Mouse (Mus musculus) frontal cortex, postnatal 36 days (tissue): ENCODE measurements around the gene Spata31d1d.
A peak's percentile ranks its signal among the peaks of the same experiment; 100 is the strongest.
"Not testable (repeated sequence)": the region's sequence is repeated elsewhere in the genome, so short reads cannot be mapped to it uniquely, and the experiment has no call there.

Experiments
- DNase-seq, 2 experiments: peaks; one replicate each; pipeline ENCODE4 v3.0.0; 2022; ENCODE audit warnings: low spot score in 2 of 2

Spata31d1d gene

GRCm38 (mm10) chr13:59731652-59732051 lies at the start of gene Spata31d1d:
Gene Spata31d1d (minus strand): TSS chr13:59731752.
- DNase-seq = no peak

DNA sequence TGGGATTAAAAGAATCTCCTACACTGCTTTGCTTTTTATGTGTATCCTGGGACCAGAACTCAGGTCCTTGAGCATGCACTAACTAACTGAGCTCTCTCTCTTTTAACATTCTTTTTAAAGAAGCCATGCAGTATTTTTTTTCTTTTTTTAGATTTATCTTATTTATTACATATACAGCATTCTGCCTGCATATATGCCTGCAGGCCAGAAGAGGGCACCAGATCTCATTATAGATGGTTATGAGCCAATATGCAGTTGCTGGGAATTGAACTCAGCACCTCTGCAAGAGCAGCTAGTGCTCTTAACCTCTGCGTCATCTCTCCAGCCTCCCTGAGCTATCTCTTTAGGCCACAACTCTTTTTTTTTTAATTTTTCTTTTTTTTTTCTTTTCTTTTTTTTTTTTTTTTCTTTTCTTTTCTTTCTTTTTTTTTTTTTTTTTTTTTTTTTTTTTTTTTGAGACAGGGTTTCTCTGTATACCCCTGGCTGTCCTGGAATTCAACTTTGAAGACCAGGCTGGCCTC lies 48.3 kb upstream of the Spata31d1d start:
- DNase-seq = not testable (repeated sequence)

DNA sequence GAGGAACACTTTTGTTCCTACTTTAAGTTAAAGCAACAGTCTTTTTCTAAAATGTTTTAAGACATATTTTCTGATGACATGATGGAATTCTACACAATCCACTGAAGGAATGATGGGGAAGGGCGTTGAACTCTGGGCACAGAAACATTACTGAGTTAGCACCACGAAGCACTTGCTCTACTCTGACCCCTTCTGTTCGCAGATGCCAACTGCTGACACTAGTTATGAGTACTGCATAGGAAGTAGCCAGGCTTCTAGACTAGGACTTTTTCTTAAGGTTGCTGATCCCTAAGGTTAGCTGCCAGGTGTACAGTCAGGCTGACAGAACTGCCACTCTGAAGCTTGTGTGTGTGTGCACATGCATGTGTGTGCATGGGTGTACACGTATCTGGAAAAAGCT lies 47.7 kb upstream of the Spata31d1d start:
- no peak for DNase-seq

DNA sequence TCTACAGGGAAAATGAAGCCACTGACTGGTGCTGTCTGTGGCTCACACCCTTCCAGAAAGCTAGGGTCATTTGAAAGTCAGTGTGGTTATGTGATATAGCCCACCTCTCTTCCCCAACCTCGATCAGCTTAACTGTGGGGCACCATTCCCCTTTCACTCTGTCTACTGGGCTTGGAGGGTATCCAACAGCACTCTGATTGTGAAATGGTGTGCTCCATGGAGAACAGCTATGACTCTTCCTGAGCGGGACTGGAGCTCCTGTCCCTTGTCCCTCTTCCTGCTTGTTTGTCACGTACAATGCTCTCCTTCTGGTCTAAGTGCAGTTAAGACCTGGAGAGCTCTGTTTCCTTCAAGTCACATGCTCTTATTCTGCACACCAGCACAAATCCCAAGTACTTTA lies 43.6 kb upstream of the Spata31d1d start:
- DNase-seq = no peak

- peak; percentile 47 to 58 for DNase-seq
Observed at GRCm38 (mm10) chr13:59771257-59771656, 39.7 kb upstream of the Spata31d1d start.

DNA sequence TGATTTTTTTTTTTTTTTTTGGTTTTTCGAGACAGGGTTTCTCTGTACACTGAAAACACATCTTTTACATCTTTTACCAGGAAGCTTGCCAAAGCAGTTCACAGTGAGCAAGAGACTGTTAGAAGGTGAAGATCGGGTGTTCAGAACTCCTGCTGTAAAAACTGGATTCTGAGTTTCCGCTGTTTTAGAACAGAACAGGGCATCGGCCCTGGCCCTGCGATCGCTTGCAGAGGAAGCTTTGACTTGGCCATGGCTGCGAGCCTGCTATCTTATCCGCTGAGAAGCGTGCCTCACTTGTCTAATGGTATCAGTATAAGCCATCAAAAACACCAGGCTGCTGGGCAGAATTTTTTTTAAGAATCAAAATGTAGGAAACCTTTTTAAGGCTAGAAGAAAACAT lies 39.3 kb upstream of the Spata31d1d start:
- peak; percentile 13 to 30 for DNase-seq

GRCm38 (mm10) chr13:59770164-59770562 lies 38.6 kb upstream of the Spata31d1d start:
- DNase-seq = peak; percentile 87 to 88

DNA sequence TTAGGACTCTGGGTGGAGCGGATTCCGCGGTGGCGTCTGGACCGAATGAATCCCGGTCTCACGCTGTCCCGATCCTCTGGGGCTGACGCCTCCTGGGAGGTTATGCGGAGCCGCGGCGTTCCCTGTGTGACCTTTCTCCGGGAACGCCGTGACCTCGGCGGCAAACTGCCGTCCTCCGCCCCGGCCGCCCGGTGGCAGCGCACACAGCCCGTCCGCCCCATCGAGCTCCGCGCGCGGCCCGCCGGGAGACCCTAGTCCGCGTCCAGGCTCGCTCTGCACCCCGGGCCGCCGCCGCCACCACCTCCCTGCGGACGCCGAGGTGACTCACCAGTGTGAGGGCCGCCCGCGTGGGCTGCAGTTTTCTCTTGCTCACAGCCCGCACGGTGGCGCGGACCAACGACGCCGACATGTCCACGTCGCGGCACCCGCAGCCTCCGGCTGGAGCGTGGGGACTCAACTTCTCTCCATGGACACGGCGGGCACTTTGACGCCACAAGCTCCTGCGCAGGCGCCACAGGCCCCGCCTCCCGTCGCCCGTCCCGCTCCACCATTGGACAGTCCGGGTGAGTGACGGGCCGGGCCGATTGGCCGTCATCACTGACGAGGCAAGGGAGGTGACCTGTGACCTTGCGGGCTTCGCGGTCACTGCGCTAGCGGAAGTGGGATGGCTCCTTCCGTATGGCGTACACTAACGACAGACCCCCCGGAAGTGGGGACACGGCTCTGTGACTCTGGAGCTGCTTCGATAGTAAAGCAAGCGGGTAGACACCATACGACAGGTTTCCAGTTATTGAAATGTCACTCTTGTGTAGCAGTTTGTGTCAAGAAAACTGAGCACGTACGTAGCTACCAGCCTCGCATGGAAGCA lies 38.0 kb upstream of the Spata31d1d start, which contains the start of gene Isca1:
Gene Isca1, minus strand, starts transcription at position 515 of the 868 bp plus-strand sequence.
- DNase-seq = peak; percentile 99 to 100

- DNase-seq = no peak
Observed at GRCm38 (mm10) chr13:59768531-59768930, 37.0 kb upstream of the Spata31d1d start.

- no peak for DNase-seq
Observed at GRCm38 (mm10) chr13:59766786-59767515, 35.4 kb upstream of the Spata31d1d start.

DNA sequence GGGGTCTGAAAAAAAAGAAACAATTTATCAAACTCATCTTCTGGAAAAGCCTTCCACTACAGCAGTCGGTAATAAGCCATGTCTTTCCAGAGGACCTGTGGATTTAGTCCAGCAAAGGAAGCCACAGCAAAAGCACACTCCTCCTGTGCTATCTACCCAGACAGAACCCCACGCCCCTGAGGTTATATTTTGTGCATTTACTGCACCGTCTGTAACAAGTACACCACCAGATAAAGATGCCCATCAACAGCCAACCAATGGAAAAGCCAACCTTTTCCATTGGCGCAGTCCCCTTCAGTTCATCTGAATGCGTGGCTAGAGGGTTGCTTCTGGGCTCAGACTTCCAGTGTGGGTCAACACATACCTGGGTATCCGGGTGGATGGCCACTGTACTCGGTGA lies 31.2 kb upstream of the Spata31d1d start:
- DNase-seq = no peak

DNA sequence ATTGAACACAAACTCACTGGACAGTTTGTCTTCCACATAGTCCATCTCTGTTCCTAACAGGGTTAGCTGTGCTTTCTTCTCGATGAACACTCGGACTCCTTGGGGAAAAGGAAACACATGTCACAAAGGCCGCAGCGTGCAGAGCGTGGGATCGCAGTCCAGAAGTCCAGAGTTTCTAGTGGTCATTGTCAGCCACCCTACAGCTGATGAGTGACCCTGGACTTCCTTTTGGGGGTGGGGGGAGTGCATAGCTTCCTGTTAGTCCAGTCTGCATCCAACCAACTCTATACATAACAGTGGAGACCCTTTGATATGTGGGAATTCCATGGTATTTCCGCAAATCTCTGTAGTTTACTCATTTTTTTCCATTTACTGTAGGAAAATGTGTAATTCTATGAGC lies 25.4 kb upstream of the Spata31d1d start:
- no peak for DNase-seq

- no peak for DNase-seq
Observed at GRCm38 (mm10) chr13:59750310-59750709, 18.8 kb upstream of the Spata31d1d start.

GRCm38 (mm10) chr13:59746711-59747110 lies 15.2 kb upstream of the Spata31d1d start, which contains the start of gene 1700014D04Rik:
Gene 1700014D04Rik (minus strand): TSS chr13:59746752.
- peak; percentile 67 for DNase-seq

- no peak for DNase-seq
Observed at GRCm38 (mm10) chr13:59746164-59746563, 14.6 kb upstream of the Spata31d1d start.

DNA sequence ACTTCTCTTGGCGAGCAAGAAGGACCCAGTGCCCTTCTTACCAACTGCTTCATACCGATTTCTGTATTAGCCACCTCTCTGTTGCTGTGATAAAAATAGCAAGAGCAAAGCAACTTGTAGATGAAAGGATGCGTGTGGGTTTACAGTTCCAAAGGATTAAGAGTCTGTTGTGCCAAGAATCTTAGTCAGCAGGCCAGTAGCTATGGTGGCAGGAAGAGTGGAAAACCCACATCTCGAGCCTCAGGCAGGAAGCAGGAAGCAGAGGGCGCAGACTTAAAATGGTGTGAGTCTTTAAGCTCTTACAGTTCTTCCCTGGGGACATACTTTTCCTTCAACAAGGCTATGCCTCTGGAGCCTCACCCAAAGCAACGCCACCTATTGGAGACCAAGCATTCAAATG lies 13.9 kb upstream of the Spata31d1d start:
- no peak for DNase-seq

GRCm38 (mm10) chr13:59741697-59742096 lies 10.1 kb upstream of the Spata31d1d start:
- DNase-seq = no peak

DNA sequence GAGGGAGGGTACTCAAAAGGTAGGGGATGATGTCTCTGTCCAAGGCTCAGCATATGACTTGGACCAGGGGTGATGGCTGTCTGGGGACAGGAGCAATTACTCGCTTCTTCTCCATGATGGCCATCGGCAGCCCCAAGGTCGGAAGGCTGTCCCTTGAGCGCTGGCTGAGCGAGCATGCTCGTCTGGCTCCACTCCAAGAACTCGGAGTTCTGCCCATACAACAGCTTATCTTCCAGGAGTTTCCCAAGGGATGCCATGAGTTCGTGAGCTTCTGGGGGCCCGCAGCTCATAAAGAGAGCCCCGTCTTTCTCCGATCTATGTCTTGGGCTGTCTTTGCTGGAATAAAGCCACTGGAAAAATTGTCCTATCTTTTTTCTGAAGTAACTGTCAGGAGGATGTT lies 9.5 kb upstream of the Spata31d1d start:
- DNase-seq = no peak

DNA sequence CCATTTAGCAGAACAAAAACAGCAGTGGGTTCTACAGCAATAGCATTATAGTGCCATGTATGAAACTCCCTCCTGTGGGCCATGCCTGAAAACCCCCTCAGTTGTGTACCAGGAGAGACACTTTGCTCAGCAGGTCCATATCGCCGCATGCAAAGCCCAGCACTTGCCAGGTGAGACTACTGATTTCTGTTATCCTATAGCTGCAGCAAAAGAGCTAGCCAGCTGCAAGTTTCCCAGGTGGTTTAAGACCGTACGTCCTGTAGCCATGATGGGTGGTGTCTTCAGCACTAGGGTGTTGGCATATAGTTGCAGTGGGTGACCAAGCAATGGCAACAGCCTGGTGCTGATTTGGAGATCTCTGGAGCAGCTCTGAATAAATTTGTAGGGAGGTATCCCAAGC lies 7.8 kb upstream of the Spata31d1d start:
- DNase-seq = no peak

DNA sequence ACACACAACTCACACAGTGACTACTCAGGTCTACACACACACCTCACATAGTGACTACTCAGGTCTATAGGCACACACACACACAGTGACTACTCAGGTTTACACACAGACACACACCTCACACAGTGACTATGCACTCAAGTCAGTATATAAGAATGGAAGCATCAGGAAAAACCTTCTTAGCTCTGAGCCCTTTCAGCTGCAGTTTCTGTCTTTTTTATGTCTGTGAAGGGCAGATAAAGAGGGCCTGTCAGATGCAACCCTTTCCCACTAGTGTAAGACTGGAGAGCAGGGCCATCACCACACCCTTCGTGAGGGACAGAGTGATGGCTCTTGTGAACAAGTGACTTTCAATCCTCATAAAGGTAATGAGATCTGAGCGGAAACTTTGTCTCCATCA lies 6.9 kb upstream of the Spata31d1d start:
- DNase-seq = no peak

GRCm38 (mm10) chr13:59735190-59735589 lies 3.6 kb upstream of the Spata31d1d start:
- no peak for DNase-seq

- DNase-seq = not testable (repeated sequence)
Observed at GRCm38 (mm10) chr13:59734347-59734746, 2.8 kb upstream of the Spata31d1d start.
